Mouse (Mus musculus) ES-CJ7 (cell line): ENCODE results near the gene Actl7a.

Source experiments
- DNase-seq: peaks from one replicate; pipeline ENCODE4 v3.0.0; 2011; ENCODE audit warnings: low read depth, low spot score

Actl7a gene

GRCm38 (mm10) chr4:56743363-56744195 lies at the start of gene Actl7a:
Gene Actl7a (plus strand): TSS chr4:56743413.
- no peak for DNase-seq

- DNase-seq, result no peak
Measured at GRCm38 (mm10) chr4:56696401-56696800, 46.8 kb upstream of the Actl7a start.

GRCm38 (mm10) chr4:56698671-56699070 lies 44.5 kb upstream of the Actl7a start:
- DNase-seq, result no peak

- DNase-seq, result peak; percentile 23
Measured at GRCm38 (mm10) chr4:56702234-56702633, 41.0 kb upstream of the Actl7a start.

GRCm38 (mm10) chr4:56713155-56713554 lies 30.1 kb upstream of the Actl7a start:
- no peak for DNase-seq

- DNase-seq, result no peak
Measured at GRCm38 (mm10) chr4:56716801-56717200, 26.4 kb upstream of the Actl7a start.

GRCm38 (mm10) chr4:56717932-56718331 lies 25.3 kb upstream of the Actl7a start:
- DNase-seq, result no peak

GRCm38 (mm10) chr4:56718573-56719442 lies 24.4 kb upstream of the Actl7a start:
- DNase-seq, result no peak

GRCm38 (mm10) chr4:56719456-56719855 lies 23.8 kb upstream of the Actl7a start:
- DNase-seq, result no peak

GRCm38 (mm10) chr4:56720403-56720802 lies 22.8 kb upstream of the Actl7a start:
- no peak for DNase-seq

- peak; percentile 56 for DNase-seq
Measured at GRCm38 (mm10) chr4:56721469-56721868, 21.7 kb upstream of the Actl7a start.

GRCm38 (mm10) chr4:56722346-56722745 lies 20.9 kb upstream of the Actl7a start:
- no peak for DNase-seq

- DNase-seq, result no peak
Measured at GRCm38 (mm10) chr4:56723237-56723636, 20.0 kb upstream of the Actl7a start.

- DNase-seq, result peak; percentile 70
Measured at GRCm38 (mm10) chr4:56725839-56726238, 17.4 kb upstream of the Actl7a start.

- no peak for DNase-seq
Measured at GRCm38 (mm10) chr4:56740020-56740485, 3.2 kb upstream of the Actl7a start, which contains the start of gene Gm26657. Gene Gm26657 (plus strand): TSS chr4:56740070.

- no peak for DNase-seq
Measured at GRCm38 (mm10) chr4:56740611-56741010, 2.6 kb upstream of the Actl7a start.

- no peak for DNase-seq
Measured at GRCm38 (mm10) chr4:56741041-56741493, 2.1 kb upstream of the Actl7a start, which contains the start of gene Actl7b. Gene Actl7b (minus strand): TSS chr4:56741443.

GRCm38 (mm10) chr4:56742698-56743097 lies 515 bp upstream of the Actl7a start:
- no peak for DNase-seq

- DNase-seq, result no peak
Measured at GRCm38 (mm10) chr4:56746345-56746744, 3.1 kb downstream of the Actl7a start.

- DNase-seq, result no peak
Measured at GRCm38 (mm10) chr4:56747456-56747855, 4.2 kb downstream of the Actl7a start.

- DNase-seq, result no peak
Measured at GRCm38 (mm10) chr4:56756021-56756420, 12.8 kb downstream of the Actl7a start.

GRCm38 (mm10) chr4:56756966-56757600 lies 13.9 kb downstream of the Actl7a start:
- no peak for DNase-seq
